Mouse (Mus musculus): ENCODE results near the gene Ccn2.

The Ccn2 gene

DNA sequence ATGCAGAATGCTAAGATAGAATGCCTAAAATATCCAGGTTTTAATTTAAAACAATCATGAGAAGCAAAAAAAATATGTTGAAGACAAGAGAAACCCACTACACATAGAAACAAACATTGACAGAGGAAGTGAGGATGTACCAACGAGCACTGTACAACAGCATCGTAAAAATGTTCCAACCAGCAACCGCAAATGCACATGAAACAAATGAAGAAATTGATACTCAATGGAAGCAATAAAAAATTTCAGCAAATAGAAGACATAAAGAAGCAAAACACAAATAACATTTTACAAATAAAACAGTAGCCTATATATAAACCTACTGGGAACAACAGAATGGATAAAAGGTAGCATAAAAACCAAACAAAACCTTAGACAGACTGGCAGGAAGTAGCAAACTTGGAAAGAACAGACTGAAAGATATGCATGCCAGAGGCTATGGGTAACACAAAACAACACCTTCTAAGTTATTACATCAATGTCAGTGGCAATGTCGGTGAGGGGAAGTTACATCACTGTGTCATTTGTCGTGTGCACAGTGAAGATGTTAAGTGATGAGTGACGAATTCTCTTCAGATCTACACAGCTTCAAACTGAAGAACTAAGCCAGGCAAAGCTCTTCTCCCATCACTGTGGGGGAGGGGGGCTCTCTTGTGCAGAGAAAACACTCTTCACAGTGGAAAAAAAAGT is 45.1 kb downstream of the Ccn2 start:
- DNase-seq (ENCODE audit: low spot score in 2 of 2), result no peak

- no peak for DNase-seq (ENCODE audit: low spot score in 2 of 2)
Observed at GRCm38 (mm10) chr10:24641416-24642140, 46.3 kb downstream of the Ccn2 start.

- DNase-seq (ENCODE audit: low spot score in 2 of 2), result no peak
Observed at GRCm38 (mm10) chr10:24642796-24643580, 47.7 kb downstream of the Ccn2 start.

- DNase-seq (ENCODE audit: low spot score in 2 of 2), result no peak
Observed at GRCm38 (mm10) chr10:24645169-24645568, 49.9 kb downstream of the Ccn2 start.

Data from spleen, postnatal 10 days (tissue).